Mouse (Mus musculus) hindbrain, embryonic 16.5 days (tissue): Measurements from ENCODE around the gene Trmt61a. TPM values are rescaled to one million over a fixed set of nuclear protein-coding genes. Genes with fewer than 3 reads are reported as not detected.
A peak's percentile ranks its signal among the peaks of the same experiment; 100 is the strongest.

ENCODE experiments used
- ATAC-seq: fragments of 200-750 bp; cut with Nextera tagmentation; 2 replicates; pipeline ENCODE4 v1.8.0; 2017; ENCODE audit warnings: moderate TSS enrichment, moderate library complexity
- H3K27ac ChIP-seq: fragments of 300-500 bp; sonication (generic); 2 replicates; pipeline ENCODE4 v1.5.1; 2014; ENCODE audit warnings: low read depth, mild to moderate bottlenecking, control low read depth, low read length, moderate library complexity
- H3K27me3 ChIP-seq: fragments of 300-500 bp; sonication (generic); replicated peaks from 2 replicates; pipeline ENCODE4 v1.6.1; 2014; ENCODE audit warnings: low read length; ENCODE audit not compliant: control insufficient read depth, insufficient read depth
- H3K36me3 ChIP-seq: fragments of 300-500 bp; sonication (generic); 2 replicates; pipeline ENCODE4 v1.6.1; 2014; ENCODE audit warnings: mild to moderate bottlenecking, low read length, moderate library complexity, mixed read lengths; ENCODE audit not compliant: control insufficient read depth, insufficient read depth
- H3K4me1 ChIP-seq: fragments of 300-500 bp; sonication (generic); 2 replicates; pipeline ENCODE4 v1.6.1; 2014; ENCODE audit warnings: low read depth, low read length; ENCODE audit not compliant: control insufficient read depth, insufficient read depth
- H3K4me2 ChIP-seq: fragments of 300-500 bp; sonication (generic); 2 replicates; pipeline ENCODE4 v1.6.1; 2014; ENCODE audit warnings: mild to moderate bottlenecking, low read length, control low read depth, moderate library complexity
- H3K4me3 ChIP-seq: fragments of 300-500 bp; sonication (generic); 2 replicates; pipeline ENCODE4 v1.5.1; 2014; ENCODE audit warnings: mild to moderate bottlenecking, low read length, control low read depth, moderate library complexity
- H3K9ac ChIP-seq: fragments of 300-500 bp; sonication (generic); 2 replicates; pipeline ENCODE4 v1.6.1; 2014; ENCODE audit warnings: low read depth, mild to moderate bottlenecking, control low read depth, low read length, moderate library complexity
- H3K9me3 ChIP-seq: fragments of 300-500 bp; sonication (generic); 2 replicates; pipeline ENCODE4 v1.6.1; 2014; ENCODE audit warnings: mild to moderate bottlenecking, low read length, moderate library complexity; ENCODE audit not compliant: control insufficient read depth
- WGBS: fragments of 180-500 bp; shearing (Covaris S2); extraction: QIAGEN DNeasy Blood & Tissue Kit; methylation state at CpG from one replicate; pipeline ENCODE4 v1.1.7; 2014; 5-methylcytosine and 5-hydroxymethylcytosine counted together
- polyA plus RNA-seq: library from polyadenylated mRNA; unstranded; fragments of >200 nt; fragmentation: Nextera tagmentation; extraction: Ambion mirVana; gene quantifications from 2 replicates; pipeline ENCODE4 v1.2.1, GENCODE M21; 2015

Gene Trmt61a
- polyA plus RNA-seq, 1 experiment from 2014 or later = 8.8 TPM

DNA sequence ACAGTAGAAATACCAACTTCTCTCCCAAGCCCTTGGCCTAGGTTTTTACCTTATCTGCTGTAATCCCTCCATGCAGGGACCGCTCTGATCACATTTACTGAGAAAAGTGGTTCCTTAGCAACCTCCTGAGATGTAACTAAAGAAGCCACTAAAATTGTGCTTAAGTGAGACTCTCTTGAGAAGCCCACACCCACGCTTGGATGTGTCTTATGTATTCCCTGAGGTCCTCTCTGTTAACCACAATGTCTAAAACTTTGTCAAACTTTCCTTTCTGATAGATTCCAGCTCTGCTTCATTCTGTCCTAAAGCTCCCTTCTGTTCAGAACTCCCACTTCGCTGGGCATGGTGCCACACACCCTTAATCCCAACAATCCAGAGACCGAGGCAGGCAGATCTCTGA, 21.6 kb downstream of the Trmt61a start:
- H3K4me1 ChIP-seq = peaks cover 17% of the 10 kb centered on the region
- no peaks in the 10 kb centered on the region for H3K27me3 ChIP-seq
- ATAC-seq = no peak
- no peaks in the 10 kb centered on the region for H3K36me3 ChIP-seq
- 85% methylated on average over 4 of the region's 4 CpGs for WGBS
- H3K9me3 ChIP-seq = no peaks in the 10 kb centered on the region
- H3K4me3 ChIP-seq = no peak overlapping the region
- H3K4me2 ChIP-seq = no peak overlapping the region
- no peak overlapping the region for H3K9ac ChIP-seq
- H3K27ac ChIP-seq = no peak overlapping the region

GRCm38 (mm10) chr12:111700920-111701458, 23.1 kb downstream of the Trmt61a start:
- 79% methylated on average over 9 of the region's 9 CpGs for WGBS
- Histone ChIP-seq H3K36me3 (no peaks in the 10 kb centered on the region), H3K9ac (no peak overlapping the region)

GRCm38 (mm10) chr12:111703301-111703700, 25.4 kb downstream of the Trmt61a start:
- ATAC-seq = no peak
- WGBS = 92% methylated on average over 3 of the region's 3 CpGs

More at GRCm38 (mm10) chr12:111700920-111701458, 23.1 kb downstream of the Trmt61a start:
- Histone ChIP-seq H3K4me3 (no peak overlapping the region), H3K9me3 (no peaks in the 10 kb centered on the region), H3K4me1 (peaks cover 6% of the 10 kb centered on the region; the same call in 1 of the 2 replicates), H3K27me3 (no peaks in the 10 kb centered on the region), H3K27ac (no peak overlapping the region), H3K4me2 (no peak overlapping the region)
- ATAC-seq = no peak

GRCm38 (mm10) chr12:111704609-111705008, 26.7 kb downstream of the Trmt61a start:
- Histone ChIP-seq H3K36me3 (peaks cover 8% of the 10 kb centered on the region; the same call in 1 of the 2 replicates), H3K9me3 (no peaks in the 10 kb centered on the region), H3K4me2 (no peak overlapping the region), H3K27ac (peak overlapping the region; percentile 56), H3K27me3 (no peaks in the 10 kb centered on the region), H3K4me1 (peaks cover 3% of the 10 kb centered on the region; the same call in 1 of the 2 replicates), H3K4me3 (no peak overlapping the region), H3K9ac (peak overlapping the region; percentile 43; the same call in 1 of the 2 replicates)
- WGBS = 59% methylated on average over 9 of the region's 9 CpGs
- 0 out of 2 replicates have a peak, but pooled peaks have one; percentile 31 for ATAC-seq

More at GRCm38 (mm10) chr12:111703301-111703700, 25.4 kb downstream of the Trmt61a start:
- Histone ChIP-seq H3K9me3 (no peaks in the 10 kb centered on the region), H3K4me1 (peaks cover 3% of the 10 kb centered on the region; the same call in 1 of the 2 replicates), H3K4me2 (no peak overlapping the region), H3K36me3 (0 out of 2 replicates have a peak, but pooled peaks cover 2% of the 10 kb centered on the region), H3K4me3 (no peak overlapping the region), H3K9ac (no peak overlapping the region), H3K27ac (no peak overlapping the region), H3K27me3 (no peaks in the 10 kb centered on the region)

DNA sequence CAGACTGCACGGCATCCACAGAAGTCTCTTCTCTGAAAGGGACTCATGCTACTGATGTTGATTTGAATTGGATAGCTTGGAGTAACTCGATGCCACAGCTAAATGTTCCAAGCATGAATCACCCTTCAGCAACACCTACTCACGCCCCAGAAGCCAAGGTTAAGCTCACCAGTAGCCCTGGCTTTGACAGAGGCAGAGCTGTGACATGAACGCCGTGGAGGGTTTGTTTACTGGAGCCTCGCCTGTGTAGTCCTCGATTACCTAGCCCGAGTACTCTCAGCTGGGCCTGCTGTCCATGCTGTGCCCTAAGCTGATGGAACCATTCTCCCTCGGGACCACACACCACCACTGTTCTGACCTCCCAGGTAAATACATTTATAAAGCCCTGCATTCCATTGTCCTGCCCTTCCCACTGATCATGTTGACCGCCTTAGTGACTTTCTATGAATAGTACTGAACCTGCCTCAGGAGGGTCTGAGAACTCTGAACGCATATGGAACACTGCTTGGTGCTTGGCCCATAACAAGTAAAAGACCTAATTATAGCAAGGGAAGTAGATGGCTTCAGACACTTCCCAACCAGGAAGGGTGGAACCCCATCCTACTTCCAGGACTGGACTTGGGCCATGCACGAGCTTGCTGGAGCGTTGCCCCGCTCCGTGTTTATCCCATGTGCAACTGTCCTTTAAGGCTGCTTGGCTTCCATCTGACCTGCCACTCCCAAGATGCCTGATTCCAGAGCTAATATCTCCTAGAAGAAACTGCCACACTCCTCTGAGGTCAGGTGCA, 27.5 kb downstream of the Trmt61a start:
- peak; percentile 9; the same call in 1 of the 2 replicates for ATAC-seq
- H3K4me3 ChIP-seq = no peak overlapping the region
- H3K36me3 ChIP-seq = peaks cover 14% of the 10 kb centered on the region
- peaks cover 3% of the 10 kb centered on the region; the same call in 1 of the 2 replicates for H3K4me1 ChIP-seq
- peak overlapping the region; percentile 34; the same call in 1 of the 2 replicates for H3K27ac ChIP-seq
- H3K27me3 ChIP-seq = no peaks in the 10 kb centered on the region
- no peaks in the 10 kb centered on the region for H3K9me3 ChIP-seq
- WGBS = 80% methylated on average over 15 of the region's 15 CpGs
- H3K9ac ChIP-seq = no peak overlapping the region
- no peak overlapping the region for H3K4me2 ChIP-seq

- peaks cover 14% of the 10 kb centered on the region for H3K4me1 ChIP-seq
- no peak for ATAC-seq
- H3K36me3 ChIP-seq = peaks cover 20% of the 10 kb centered on the region
- H3K9me3 ChIP-seq = no peaks in the 10 kb centered on the region
- no peak overlapping the region for H3K4me3 ChIP-seq
- WGBS = 80% methylated on average over 4 of the region's 4 CpGs
- H3K27ac ChIP-seq = no peak overlapping the region
- H3K27me3 ChIP-seq = no peaks in the 10 kb centered on the region
- no peak overlapping the region for H3K4me2 ChIP-seq
- H3K9ac ChIP-seq = no peak overlapping the region
Observed at GRCm38 (mm10) chr12:111708181-111708580, 30.3 kb downstream of the Trmt61a start.

DNA sequence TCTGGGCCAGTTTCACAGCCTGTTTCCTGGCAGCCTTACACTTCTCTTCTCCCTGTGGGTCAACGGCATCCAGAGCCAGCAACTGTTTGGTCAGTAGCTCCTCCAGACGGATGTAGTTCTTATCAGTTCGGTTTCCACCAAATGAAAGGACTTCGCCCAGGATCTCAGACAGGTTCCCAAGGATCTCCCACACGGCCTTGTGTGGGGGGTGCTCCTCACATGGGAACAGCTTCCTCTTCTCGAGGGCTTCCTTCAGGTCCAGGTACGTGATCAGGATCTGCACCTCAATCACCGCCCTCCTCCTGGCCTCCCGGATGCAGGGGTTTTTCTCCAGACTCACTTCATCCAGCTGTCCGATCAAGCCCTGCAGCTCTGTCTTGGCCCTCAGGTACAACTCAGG, 32.2 kb downstream of the Trmt61a start:
- Histone ChIP-seq H3K4me2 (no peak overlapping the region), H3K9me3 (no peaks in the 10 kb centered on the region), H3K27me3 (no peaks in the 10 kb centered on the region), H3K4me3 (no peak overlapping the region), H3K4me1 (peaks cover 18% of the 10 kb centered on the region), H3K27ac (no peak overlapping the region), H3K36me3 (peaks cover 20% of the 10 kb centered on the region), H3K9ac (no peak overlapping the region)
- 89% methylated on average over 10 of the region's 10 CpGs for WGBS
- no peak for ATAC-seq

DNA sequence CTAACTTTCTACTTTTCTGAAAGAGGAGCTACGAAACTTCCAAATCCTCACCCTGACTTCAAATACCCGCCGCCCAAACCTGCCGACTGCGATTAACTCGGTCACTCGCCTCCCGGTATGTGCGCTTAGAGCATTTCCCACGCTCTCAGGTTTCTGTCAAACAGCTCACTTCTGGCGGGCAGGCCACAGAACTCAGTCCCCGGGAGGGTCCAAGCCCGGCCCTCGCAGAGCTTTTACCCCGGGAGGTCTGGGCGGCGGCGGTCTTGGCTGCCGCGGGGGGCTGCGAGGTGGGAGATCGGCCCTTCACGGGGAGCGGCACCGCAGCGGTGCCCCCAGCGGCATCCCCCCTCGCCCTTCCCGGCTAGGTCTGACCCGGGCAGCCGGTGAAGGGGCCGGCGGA, 34.6 kb downstream of the Trmt61a start:
- peaks cover 18% of the 10 kb centered on the region for H3K4me1 ChIP-seq
- WGBS = under 1% methylated on average over 24 of the region's 33 CpGs
- H3K9me3 ChIP-seq = no peaks in the 10 kb centered on the region
- H3K27me3 ChIP-seq = no peaks in the 10 kb centered on the region
- H3K9ac ChIP-seq = peak overlapping the region; percentile 93
- H3K4me3 ChIP-seq = peak overlapping the region; percentile 98
- no peak; the same call in 1 of the 2 replicates for ATAC-seq
- H3K36me3 ChIP-seq = peaks cover 20% of the 10 kb centered on the region
- peak overlapping the region; percentile 79 for H3K4me2 ChIP-seq
- peak overlapping the region; percentile 85 for H3K27ac ChIP-seq

DNA sequence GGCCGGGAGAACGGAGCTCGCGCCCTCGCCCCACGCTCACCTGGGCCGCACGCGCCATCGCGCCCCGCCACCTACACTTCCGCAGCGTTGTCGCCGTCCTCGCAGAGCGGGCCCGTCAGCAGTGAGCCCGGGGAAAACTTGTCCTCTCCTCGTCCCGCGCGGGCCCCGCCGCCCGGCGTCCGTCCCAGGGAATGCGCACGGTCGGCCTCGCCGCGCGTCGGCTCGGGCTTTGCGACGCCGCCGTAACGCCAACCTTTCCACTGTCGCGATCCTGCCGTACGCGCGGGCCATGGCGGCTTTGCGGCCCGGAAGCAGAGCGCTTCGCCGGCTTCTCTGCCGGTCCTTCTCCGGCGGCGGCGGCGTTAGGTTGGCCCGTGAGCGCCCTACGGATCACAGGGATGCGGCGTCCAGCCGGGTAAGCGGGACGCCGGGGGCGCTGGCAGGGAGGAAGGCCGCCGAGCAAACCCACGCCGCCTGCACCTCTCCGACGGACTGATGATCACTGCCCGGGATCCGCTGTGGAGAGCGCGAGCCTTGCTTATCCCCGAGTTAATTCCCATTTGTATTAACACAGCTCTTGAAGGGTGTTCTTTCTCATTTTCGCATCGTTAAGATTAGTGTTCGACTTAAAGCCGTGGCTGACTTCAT, 35.2 kb downstream of the Trmt61a start, which contains the start of the genes Bag5 and Apopt1:
Gene Bag5, minus strand, starts transcription at position 254 of the 648 bp plus-strand sequence.
Gene Apopt1, plus strand, starts transcription at position 258 of the 648 bp plus-strand sequence.
- Histone ChIP-seq H3K4me2 (peak within 1 kb of the TSS; percentile 79), H3K4me3 (peak within 1 kb of the TSS; percentile 98), H3K36me3 (peaks cover 18% of the 10 kb centered on the region), H3K27ac (peak within 1 kb of the TSS; percentile 85), H3K9ac (peak within 1 kb of the TSS; percentile 93), H3K4me1 (peaks cover 18% of the 10 kb centered on the region), H3K27me3 (no peaks in the 10 kb centered on the region), H3K9me3 (no peaks in the 10 kb centered on the region)
- WGBS = under 1% methylated on average over 56 of the region's 86 CpGs
- ATAC-seq = peak; percentile 95
